8 mouse cellular contexts compared by ENCODE assay signal in genomic region chr13:103779922-103780585, GRCm38 (mm10). TPM values are rescaled to one million over a fixed set of nuclear protein-coding genes. Genes with fewer than 3 reads are reported as not detected.
DNase-seq lines count a peak whose midpoint lies in the region; ATAC-seq and TF ChIP-seq lines count a peak whose summit lies in the region.

No protein-coding gene starts in this region.

- H3K36me3 ChIP-seq in spleen, adult 2 months (ENCODE audit: control insufficient read depth, insufficient read depth, low read length), result no peaks in the 10 kb centered on the region
- no peaks in the 10 kb centered on the region for H3K36me3 ChIP-seq in embryonic facial prominence, embryonic 11.5 days (replicated peaks; ENCODE audit: control insufficient read depth, insufficient read depth, low read depth, low read length)

- no peaks in the 10 kb centered on the region for H3K27me3 ChIP-seq in spleen, adult 2 months (ENCODE audit: control insufficient read depth, insufficient read depth, low read length)
- H3K27me3 ChIP-seq in embryonic facial prominence, embryonic 11.5 days (ENCODE audit: control insufficient read depth, insufficient read depth, low read length), result no peaks in the 10 kb centered on the region

- no peak overlapping the region for H3K4me2 ChIP-seq in embryonic facial prominence, embryonic 11.5 days (ENCODE audit: low read depth, low read length)

- H3K4me3 ChIP-seq in spleen, adult 2 months (ENCODE audit: extremely low read depth, insufficient read depth, insufficient read length), result no peak overlapping the region
- H3K4me3 ChIP-seq in embryonic facial prominence, embryonic 11.5 days (ENCODE audit: low read depth, low read length), result no peak overlapping the region
- H3K4me3 ChIP-seq in lung, adult 2 months (replicated peaks; ENCODE audit: extremely low read depth, low read depth, low read length), result no peak overlapping the region

- no peak for TF ChIP-seq CTCF in spleen, adult 2 months (IDR thresholded peaks at IDR 0.05; ENCODE audit: extremely low read depth, insufficient read depth, insufficient read length, insufficient replicate concordance)
- peak; percentile 44 for TF ChIP-seq CTCF in lung, adult 2 months (IDR thresholded peaks at IDR 0.05; ENCODE audit: insufficient read depth, low read length)

- no peak overlapping the region for H3K27ac ChIP-seq in spleen, adult 2 months (ENCODE audit: insufficient read depth, low read length)
- H3K27ac ChIP-seq in embryonic facial prominence, embryonic 11.5 days (replicated peaks; ENCODE audit: low read depth, low read length), result no peak overlapping the region

- H3K9ac ChIP-seq in embryonic facial prominence, embryonic 11.5 days (replicated peaks; ENCODE audit: low read length), result no peak overlapping the region

- DNase-seq in adrenal gland, adult (ENCODE audit: inconsistent age in 2 of 2, low spot score in 1 of 2), result peak; percentile 16 to 72
- DNase-seq in adrenal gland, postnatal 4 days (ENCODE audit: low spot score in 2 of 2), result no peak
- peak; percentile 15 for DNase-seq in spleen, adult 2 months (ENCODE audit: low read depth in 1 of 2, low spot score in 2 of 2)
- DNase-seq in spleen, postnatal 36 days (ENCODE audit: low spot score in 2 of 2), result no peak
- peak; percentile 64 for DNase-seq in embryonic facial prominence, embryonic 11.5 days (ENCODE audit: low spot score)
- DNase-seq in lung, adult 2 months, result no peak
- DNase-seq in retina, postnatal 1 day, result peak; percentile 66

- WGBS in spleen, adult 2 months, result 38% methylated on average over 11 of the region's 11 CpGs
- WGBS in embryonic facial prominence, embryonic 11.5 days, result 35% methylated on average over 11 of the region's 11 CpGs
- WGBS in lung, adult 2 months, result 32% methylated on average over 11 of the region's 11 CpGs

- TF ChIP-seq POLR2A in spleen, adult 2 months (IDR thresholded peaks at IDR 0.05; ENCODE audit: low read depth, low read length), result no peak
- no peak for TF ChIP-seq POLR2A in lung, adult 2 months (IDR thresholded peaks at IDR 0.05; ENCODE audit: borderline replicate concordance, extremely low read depth, low read depth, low read length)

- no peaks in the 10 kb centered on the region for H3K9me3 ChIP-seq in embryonic facial prominence, embryonic 11.5 days (replicated peaks; ENCODE audit: control insufficient read depth, low read length)

- ATAC-seq in embryonic facial prominence, embryonic 11.5 days (replicated peaks; ENCODE audit: insufficient number of reproducible peaks, low FRiP score, low TSS enrichment, low read depth), result peak; percentile 66
- peak; percentile 38 for ATAC-seq in inflammation-experienced regulatory T-cells, adult 6 months

- H3K4me1 ChIP-seq in spleen, adult 2 months (ENCODE audit: control insufficient read depth, insufficient read depth, insufficient read length), result no peaks in the 10 kb centered on the region
- no peaks in the 10 kb centered on the region for H3K4me1 ChIP-seq in embryonic facial prominence, embryonic 11.5 days (ENCODE audit: control insufficient read depth, insufficient read depth, low read length)
- no peaks in the 10 kb centered on the region for H3K4me1 ChIP-seq in lung, adult 2 months (ENCODE audit: control insufficient read depth, insufficient read depth, low read length)

RNA-seq across cellular contexts. Expression of gene Srek1, which starts 5.6 kb away (rescaled TPM):
- 10 to 100 TPM; 88.8 to 95.9 TPM for total RNA-seq in adrenal gland, postnatal 4 days (2021)
- 29.2 and 44.2 TPM in 2 replicates for polyA plus RNA-seq in spleen, adult 2 months (2012; rRNA removed)
- 94.1 and 102 TPM in 2 replicates for polyA plus RNA-seq in embryonic facial prominence, embryonic 11.5 days (2014; fragmentation: Nextera tagmentation; extraction: Ambion mirVana)
- 10 to 100 TPM; 71.5 to 97.2 (median 73.5) TPM for polyA plus RNA-seq in inflammation-experienced regulatory T-cells, adult 6 months (2017; shearing (Covaris generic))
- polyA plus RNA-seq in lung, adult 2 months (2012; rRNA removed), result 48.6 and 60.7 TPM in 2 replicates

Comparison
In these comparisons a context has a peak if more than half of its experiments do, and no peak if none do; other contexts are left out.
1. DNase-seq: peak in adrenal gland, adult (2 of 2), spleen, adult 2 months (2 of 2), embryonic facial prominence, embryonic 11.5 days (single experiment) and retina, postnatal 1 day (single experiment); none in adrenal gland, postnatal 4 days (0 of 2), spleen, postnatal 36 days (0 of 2) and lung, adult 2 months (single experiment).